Mouse (Mus musculus): ENCODE data around the gene Polr3gl.

DNA sequence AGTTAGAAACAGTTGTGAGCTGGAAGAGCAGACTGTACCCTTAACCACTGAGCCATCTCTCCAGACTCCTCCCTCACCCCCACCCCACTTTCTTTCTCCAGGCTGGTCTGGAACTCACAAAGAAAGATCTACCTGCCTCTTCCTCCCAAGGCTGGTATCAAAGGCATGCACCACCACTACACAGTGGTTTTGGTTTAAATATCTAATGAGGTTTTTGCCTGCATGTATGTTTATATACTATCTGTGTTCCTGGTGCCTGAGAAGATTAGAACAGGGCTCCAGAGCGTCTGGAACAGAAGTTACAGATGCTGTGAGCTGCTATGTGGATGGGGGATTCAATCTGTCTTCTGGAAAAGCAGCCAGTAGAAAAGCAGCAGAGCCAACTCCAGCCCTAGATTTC lies 40.0 kb upstream of the Polr3gl start:
- TF ChIP-seq CTCF (IDR thresholded peaks at IDR 0.05; ENCODE audit: low read depth, low read length) (no peak), POLR2A (IDR thresholded peaks at IDR 0.05; ENCODE audit: extremely low read depth, insufficient read depth, low read length) (no peak)

All from liver, adult 2 months (tissue).